Mouse (Mus musculus): ENCODE measurements at regions not wholly inside any gene's neighbourhood (a gene's known extent, or its start where the extent isn't known, plus 50 kb on each side); places are given as distances from the start of the nearest gene placed in this dataset.

- ATAC-seq (ENCODE audit: low FRiP score), result no peak
These were observed 705.1 kb downstream of the Edem1 start for GRCm38 (mm10) chr6:109533526-109533925.

GRCm38 (mm10) chr6:109542980-109543976 lies 714.8 kb downstream of the Edem1 start:
- no peak overlapping the region for H3K9ac ChIP-seq
- no peaks in the 10 kb centered on the region for H3K36me3 ChIP-seq (replicated peaks; ENCODE audit: control insufficient read depth, insufficient read depth)
- no peak overlapping the region for H3K4me3 ChIP-seq (replicated peaks; ENCODE audit: low read length)
- no peaks in the 10 kb centered on the region for H3K9me3 ChIP-seq (ENCODE audit: control insufficient read depth, low read length)
- WGBS, result 20% methylated on average over 7 of the region's 7 CpGs
- peaks cover 15% of the 10 kb centered on the region for H3K27me3 ChIP-seq (ENCODE audit: control insufficient read depth, insufficient read depth, low read length)
- no peaks in the 10 kb centered on the region; the same call in 1 of the 2 replicates for H3K4me1 ChIP-seq (replicated peaks; ENCODE audit: control insufficient read depth, insufficient read depth, low read length)
- peak; percentile 80 for DNase-seq (ENCODE audit: low spot score)
- no peak overlapping the region for H3K4me2 ChIP-seq (replicated peaks)
- H3K27ac ChIP-seq, result no peak overlapping the region
- peak; percentile 95 for ATAC-seq (ENCODE audit: low FRiP score)

More at GRCm38 (mm10) chr6:109533526-109533925, 705.1 kb downstream of the Edem1 start:
- Histone ChIP-seq H3K4me3 (replicated peaks; ENCODE audit: low read length) (no peak overlapping the region), H3K27ac (no peak overlapping the region), H3K4me1 (replicated peaks; ENCODE audit: control insufficient read depth, insufficient read depth, low read length) (no peaks in the 10 kb centered on the region), H3K9me3 (ENCODE audit: control insufficient read depth, low read length) (no peaks in the 10 kb centered on the region), H3K4me2 (replicated peaks) (no peak overlapping the region), H3K9ac (no peak overlapping the region), H3K27me3 (ENCODE audit: control insufficient read depth, insufficient read depth, low read length) (no peaks in the 10 kb centered on the region), H3K36me3 (replicated peaks; ENCODE audit: control insufficient read depth, insufficient read depth) (no peaks in the 10 kb centered on the region)
- DNase-seq (ENCODE audit: low spot score), result no peak
- 74% methylated on average over 1 of the region's 1 CpGs for WGBS

GRCm38 (mm10) chr6:109552316-109552715 lies 723.9 kb downstream of the Edem1 start:
- H3K4me2 ChIP-seq (replicated peaks), result no peak overlapping the region
- no peaks in the 10 kb centered on the region for H3K36me3 ChIP-seq (replicated peaks; ENCODE audit: control insufficient read depth, insufficient read depth)
- H3K4me1 ChIP-seq (replicated peaks; ENCODE audit: control insufficient read depth, insufficient read depth, low read length), result no peaks in the 10 kb centered on the region
- no peak overlapping the region for H3K27ac ChIP-seq
- 90% methylated on average over 2 of the region's 2 CpGs for WGBS
- H3K9me3 ChIP-seq (ENCODE audit: control insufficient read depth, low read length), result no peaks in the 10 kb centered on the region
- H3K27me3 ChIP-seq (ENCODE audit: control insufficient read depth, insufficient read depth, low read length), result peaks cover 8% of the 10 kb centered on the region; the same call in 1 of the 2 replicates
- no peak overlapping the region for H3K9ac ChIP-seq
- no peak overlapping the region for H3K4me3 ChIP-seq (replicated peaks; ENCODE audit: low read length)
- no peak for ATAC-seq (ENCODE audit: low FRiP score)
- DNase-seq (ENCODE audit: low spot score), result no peak
